Mouse (Mus musculus) ZHBTc4 (cell line): Measurements from ENCODE around the gene Mrgpre.

Experiments
- DNase-seq: peaks from one replicate; pipeline ENCODE4 v3.0.0-alpha.2; 2011; ENCODE audit warnings: low read depth, low spot score

Gene Mrgpre

GRCm38 (mm10) chr7:143783996-143784829, at the start of gene Mrgpre:
Gene Mrgpre (minus strand): TSS chr7:143784500.
- DNase-seq, result peak; percentile 65

- no peak for DNase-seq
Observed at GRCm38 (mm10) chr7:143833581-143834190, 49.4 kb upstream of the Mrgpre start.

GRCm38 (mm10) chr7:143832611-143833010, 48.3 kb upstream of the Mrgpre start:
- no peak for DNase-seq

- peak; percentile 45 for DNase-seq
Observed at GRCm38 (mm10) chr7:143832196-143832595, 47.9 kb upstream of the Mrgpre start.

- no peak for DNase-seq
Observed at GRCm38 (mm10) chr7:143830399-143830798, 46.1 kb upstream of the Mrgpre start.

GRCm38 (mm10) chr7:143829504-143830331, 45.4 kb upstream of the Mrgpre start:
- peak; percentile 99 for DNase-seq

- DNase-seq, result no peak
Observed at GRCm38 (mm10) chr7:143826985-143827384, 42.7 kb upstream of the Mrgpre start.

- peak; percentile 21 for DNase-seq
Observed at GRCm38 (mm10) chr7:143823266-143823605, 38.9 kb upstream of the Mrgpre start.

- peak; percentile 99 for DNase-seq
Observed at GRCm38 (mm10) chr7:143822375-143823265, 38.3 kb upstream of the Mrgpre start, which contains the start of the genes Nadsyn1 and Dhcr7. Gene Nadsyn1 (minus strand): TSS chr7:143822849. Gene Dhcr7 (plus strand): TSS chr7:143823145.

GRCm38 (mm10) chr7:143821241-143821640, 36.9 kb upstream of the Mrgpre start:
- no peak for DNase-seq

- DNase-seq, result no peak
Observed at GRCm38 (mm10) chr7:143819201-143819600, 34.9 kb upstream of the Mrgpre start.

GRCm38 (mm10) chr7:143808909-143809308, 24.6 kb upstream of the Mrgpre start:
- DNase-seq, result peak; percentile 60

- DNase-seq, result no peak
Observed at GRCm38 (mm10) chr7:143805199-143805624, 20.9 kb upstream of the Mrgpre start.

GRCm38 (mm10) chr7:143801195-143802065, 17.1 kb upstream of the Mrgpre start:
- DNase-seq, result no peak

- no peak for DNase-seq
Observed at GRCm38 (mm10) chr7:143800770-143801169, 16.5 kb upstream of the Mrgpre start.

GRCm38 (mm10) chr7:143798783-143799182, 14.5 kb upstream of the Mrgpre start:
- no peak for DNase-seq

GRCm38 (mm10) chr7:143793121-143793520, 8.8 kb upstream of the Mrgpre start:
- peak; percentile 41 for DNase-seq

- DNase-seq, result no peak
Observed at GRCm38 (mm10) chr7:143792336-143792985, 8.2 kb upstream of the Mrgpre start.

GRCm38 (mm10) chr7:143783378-143783995, 813 bp downstream of the Mrgpre start:
- DNase-seq, result peak; percentile 20
